Mouse (Mus musculus): ENCODE measurements at regions not wholly inside any gene's neighbourhood (a gene's known extent, or its start where the extent isn't known, plus 50 kb on each side); places are given as distances from the start of the nearest gene placed in this dataset.

GRCm38 (mm10) chr3:148726596-148727331, 263.6 kb downstream of the Adgrl2 start:
- ATAC-seq (ENCODE audit: insufficient number of reproducible peaks, low FRiP score), result no peak
- no peak overlapping the region for H3K27ac ChIP-seq (ENCODE audit: poor library complexity, severe bottlenecking)
- 54% methylated on average over 10 of the region's 10 CpGs for WGBS
- peaks cover 3% of the 10 kb centered on the region; the same call in 1 of the 2 replicates for H3K9me3 ChIP-seq (replicated peaks)
- peaks cover 13% of the 10 kb centered on the region for H3K4me1 ChIP-seq (replicated peaks)
- no peaks in the 10 kb centered on the region for H3K27me3 ChIP-seq (replicated peaks)
- no peak overlapping the region for H3K4me3 ChIP-seq
- H3K9ac ChIP-seq, result no peak overlapping the region
- no peak overlapping the region for H3K4me2 ChIP-seq
- H3K36me3 ChIP-seq, result no peaks in the 10 kb centered on the region

- no peaks in the 10 kb centered on the region for H3K36me3 ChIP-seq
- H3K4me3 ChIP-seq, result no peak overlapping the region
- H3K4me1 ChIP-seq (replicated peaks), result 0 out of 2 replicates have a peak, but pooled peaks cover 2% of the 10 kb centered on the region
- H3K27me3 ChIP-seq (replicated peaks), result no peaks in the 10 kb centered on the region
- H3K9me3 ChIP-seq (replicated peaks), result no peaks in the 10 kb centered on the region
- H3K4me2 ChIP-seq, result no peak overlapping the region
- no peak overlapping the region for H3K9ac ChIP-seq
- H3K27ac ChIP-seq (ENCODE audit: poor library complexity, severe bottlenecking), result no peak overlapping the region
- 72% methylated on average over 7 of the region's 7 CpGs for WGBS
- no peak for ATAC-seq (ENCODE audit: insufficient number of reproducible peaks, low FRiP score)
Observed at GRCm38 (mm10) chr3:148696555-148696954, 293.8 kb downstream of the Adgrl2 start.

GRCm38 (mm10) chr3:148695453-148695852, 294.9 kb downstream of the Adgrl2 start:
- Histone ChIP-seq H3K4me1 (replicated peaks) (0 out of 2 replicates have a peak, but pooled peaks cover 2% of the 10 kb centered on the region), H3K9me3 (replicated peaks) (no peaks in the 10 kb centered on the region), H3K27ac (ENCODE audit: poor library complexity, severe bottlenecking) (no peak overlapping the region), H3K9ac (no peak overlapping the region), H3K36me3 (no peaks in the 10 kb centered on the region), H3K4me3 (no peak overlapping the region), H3K27me3 (replicated peaks) (no peaks in the 10 kb centered on the region), H3K4me2 (no peak overlapping the region)
- 82% methylated on average over 6 of the region's 6 CpGs for WGBS
- no peak for ATAC-seq (ENCODE audit: insufficient number of reproducible peaks, low FRiP score)

- no peaks in the 10 kb centered on the region for H3K27me3 ChIP-seq (replicated peaks)
- no peaks in the 10 kb centered on the region for H3K9me3 ChIP-seq (replicated peaks)
- peaks cover 8% of the 10 kb centered on the region for H3K4me1 ChIP-seq (replicated peaks)
- H3K27ac ChIP-seq (ENCODE audit: poor library complexity, severe bottlenecking), result no peak overlapping the region
- H3K9ac ChIP-seq, result no peak overlapping the region
- no peak for ATAC-seq (ENCODE audit: insufficient number of reproducible peaks, low FRiP score)
- no peak overlapping the region for H3K4me2 ChIP-seq
- no peak overlapping the region for H3K4me3 ChIP-seq
- H3K36me3 ChIP-seq, result no peaks in the 10 kb centered on the region
Observed at GRCm38 (mm10) chr3:148683181-148683580, 307.2 kb downstream of the Adgrl2 start.

GRCm38 (mm10) chr3:148682445-148682994, 307.8 kb downstream of the Adgrl2 start:
- H3K4me2 ChIP-seq, result no peak overlapping the region
- H3K36me3 ChIP-seq, result no peaks in the 10 kb centered on the region
- ATAC-seq (ENCODE audit: insufficient number of reproducible peaks, low FRiP score), result no peak
- peaks cover 8% of the 10 kb centered on the region for H3K4me1 ChIP-seq (replicated peaks)
- no peak overlapping the region for H3K4me3 ChIP-seq
- H3K27me3 ChIP-seq (replicated peaks), result no peaks in the 10 kb centered on the region
- no peaks in the 10 kb centered on the region for H3K9me3 ChIP-seq (replicated peaks)
- H3K27ac ChIP-seq (ENCODE audit: poor library complexity, severe bottlenecking), result no peak overlapping the region
- no peak overlapping the region for H3K9ac ChIP-seq
- WGBS, result 91% methylated on average over 6 of the region's 6 CpGs

- Histone ChIP-seq H3K4me3 (no peak overlapping the region), H3K36me3 (no peaks in the 10 kb centered on the region), H3K27me3 (replicated peaks) (no peaks in the 10 kb centered on the region), H3K9ac (no peak overlapping the region), H3K27ac (ENCODE audit: poor library complexity, severe bottlenecking) (no peak overlapping the region), H3K4me1 (replicated peaks) (peaks cover 8% of the 10 kb centered on the region), H3K4me2 (no peak overlapping the region), H3K9me3 (replicated peaks) (no peaks in the 10 kb centered on the region)
- WGBS, result 43% methylated on average over 2 of the region's 2 CpGs
- no peak for ATAC-seq (ENCODE audit: insufficient number of reproducible peaks, low FRiP score)
Observed at GRCm38 (mm10) chr3:148681186-148681585, 309.2 kb downstream of the Adgrl2 start.

- no peak for ATAC-seq (ENCODE audit: insufficient number of reproducible peaks, low FRiP score)
- peaks cover 8% of the 10 kb centered on the region for H3K4me1 ChIP-seq (replicated peaks)
- H3K27ac ChIP-seq (ENCODE audit: poor library complexity, severe bottlenecking), result peak overlapping the region; percentile 5; the same call in 1 of the 2 replicates
- H3K27me3 ChIP-seq (replicated peaks), result no peaks in the 10 kb centered on the region
- H3K4me3 ChIP-seq, result no peak overlapping the region
- H3K9ac ChIP-seq, result no peak overlapping the region
- no peaks in the 10 kb centered on the region for H3K36me3 ChIP-seq
- no peaks in the 10 kb centered on the region for H3K9me3 ChIP-seq (replicated peaks)
- WGBS, result 45% methylated on average over 8 of the region's 8 CpGs
- no peak overlapping the region for H3K4me2 ChIP-seq
Observed at GRCm38 (mm10) chr3:148680737-148681136, 309.6 kb downstream of the Adgrl2 start.

- H3K9ac ChIP-seq, result no peak overlapping the region
- no peak overlapping the region for H3K27ac ChIP-seq (ENCODE audit: poor library complexity, severe bottlenecking)
- WGBS, result 86% methylated on average over 4 of the region's 4 CpGs
- ATAC-seq (ENCODE audit: insufficient number of reproducible peaks, low FRiP score), result no peak
- H3K4me1 ChIP-seq (replicated peaks), result peaks cover 8% of the 10 kb centered on the region
- H3K4me3 ChIP-seq, result no peak overlapping the region
- H3K9me3 ChIP-seq (replicated peaks), result no peaks in the 10 kb centered on the region
- no peak overlapping the region for H3K4me2 ChIP-seq
- no peaks in the 10 kb centered on the region for H3K36me3 ChIP-seq
- H3K27me3 ChIP-seq (replicated peaks), result no peaks in the 10 kb centered on the region
Observed at GRCm38 (mm10) chr3:148680086-148680485, 310.3 kb downstream of the Adgrl2 start.

- H3K4me2 ChIP-seq, result no peak overlapping the region
- H3K27ac ChIP-seq (ENCODE audit: poor library complexity, severe bottlenecking), result no peak overlapping the region
- H3K9ac ChIP-seq, result no peak overlapping the region
- H3K4me1 ChIP-seq (replicated peaks), result peaks cover 8% of the 10 kb centered on the region
- 46% methylated on average over 2 of the region's 2 CpGs for WGBS
- H3K4me3 ChIP-seq, result no peak overlapping the region
- H3K27me3 ChIP-seq (replicated peaks), result no peaks in the 10 kb centered on the region
- no peaks in the 10 kb centered on the region for H3K9me3 ChIP-seq (replicated peaks)
- no peaks in the 10 kb centered on the region for H3K36me3 ChIP-seq
- ATAC-seq (ENCODE audit: insufficient number of reproducible peaks, low FRiP score), result no peak
Observed at GRCm38 (mm10) chr3:148679121-148679520, 311.2 kb downstream of the Adgrl2 start.

GRCm38 (mm10) chr3:148676025-148676424, 314.3 kb downstream of the Adgrl2 start:
- peaks cover 5% of the 10 kb centered on the region for H3K4me1 ChIP-seq (replicated peaks)
- H3K4me2 ChIP-seq, result no peak overlapping the region
- H3K27ac ChIP-seq (ENCODE audit: poor library complexity, severe bottlenecking), result no peak overlapping the region
- H3K27me3 ChIP-seq (replicated peaks), result no peaks in the 10 kb centered on the region
- ATAC-seq (ENCODE audit: insufficient number of reproducible peaks, low FRiP score), result no peak
- no peak overlapping the region for H3K9ac ChIP-seq
- 71% methylated on average over 2 of the region's 2 CpGs for WGBS
- H3K4me3 ChIP-seq, result no peak overlapping the region
- no peaks in the 10 kb centered on the region for H3K36me3 ChIP-seq
- no peaks in the 10 kb centered on the region for H3K9me3 ChIP-seq (replicated peaks)

GRCm38 (mm10) chr3:148662888-148663477, 327.4 kb downstream of the Adgrl2 start:
- WGBS, result 42% methylated on average over 6 of the region's 6 CpGs
- H3K4me3 ChIP-seq, result no peak overlapping the region
- ATAC-seq (ENCODE audit: insufficient number of reproducible peaks, low FRiP score), result no peak
- peaks cover 8% of the 10 kb centered on the region for H3K9me3 ChIP-seq (replicated peaks)
- no peaks in the 10 kb centered on the region for H3K36me3 ChIP-seq
- no peak overlapping the region for H3K9ac ChIP-seq
- H3K4me2 ChIP-seq, result no peak overlapping the region
- H3K27me3 ChIP-seq (replicated peaks), result no peaks in the 10 kb centered on the region
- no peak overlapping the region for H3K27ac ChIP-seq (ENCODE audit: poor library complexity, severe bottlenecking)
- no peaks in the 10 kb centered on the region for H3K4me1 ChIP-seq (replicated peaks)
